Mouse (Mus musculus) hindbrain, embryonic 11.5 days (tissue): ENCODE measurements around the gene Sqstm1. TPM values are rescaled to one million over a fixed set of nuclear protein-coding genes. Genes with fewer than 3 reads are reported as not detected.

Experiments
- ATAC-seq: fragments of 200-750 bp; cut with Nextera tagmentation; 2 replicates; pipeline ENCODE4 v1.8.0; 2017; ENCODE audit warnings: mild to moderate bottlenecking, moderate TSS enrichment, moderate library complexity; ENCODE audit not compliant: low FRiP score
- DNase-seq: peaks from one replicate; pipeline ENCODE4 v3.0.0-alpha.2; 2015; ENCODE audit warnings: low spot score
- H3K27ac ChIP-seq: fragments of 300-500 bp; sonication (generic); 2 replicates; pipeline ENCODE4 v1.5.1; 2014; ENCODE audit warnings: mild to moderate bottlenecking, low read depth, low read length
- H3K27me3 ChIP-seq: fragments of 300-500 bp; sonication (generic); 2 replicates; pipeline ENCODE4 v1.6.1; 2014; ENCODE audit warnings: mild to moderate bottlenecking, low read length, moderate library complexity, mixed read lengths; ENCODE audit not compliant: control insufficient read depth, insufficient read depth
- H3K36me3 ChIP-seq: fragments of 300-500 bp; sonication (generic); 2 replicates; pipeline ENCODE4 v1.6.1; 2014; ENCODE audit warnings: mild to moderate bottlenecking, low read length, moderate library complexity, mixed read lengths; ENCODE audit not compliant: control insufficient read depth, insufficient read depth
- H3K4me1 ChIP-seq: fragments of 300-500 bp; sonication (generic); replicated peaks from 2 replicates; pipeline ENCODE4 v1.6.1; 2014; ENCODE audit warnings: low read length, mixed read lengths; ENCODE audit not compliant: control insufficient read depth, insufficient read depth
- H3K4me2 ChIP-seq: fragments of 300-500 bp; sonication (generic); replicated peaks from 2 replicates; pipeline ENCODE4 v1.6.1; 2014; ENCODE audit warnings: mild to moderate bottlenecking, low read depth, low read length
- H3K4me3 ChIP-seq: fragments of 300-500 bp; sonication (generic); 2 replicates; pipeline ENCODE4 v1.5.1; 2014; ENCODE audit warnings: low read depth, low read length
- H3K9ac ChIP-seq: fragments of 300-500 bp; sonication (generic); 2 replicates; pipeline ENCODE4 v1.6.1; 2014; ENCODE audit warnings: low read depth, low read length
- H3K9me3 ChIP-seq: fragments of 300-500 bp; sonication (generic); 2 replicates; pipeline ENCODE4 v1.6.1; 2016; ENCODE audit warnings: low read length; ENCODE audit not compliant: control insufficient read depth
- WGBS: fragments of 180-500 bp; shearing (Covaris S2); extraction: QIAGEN DNeasy Blood & Tissue Kit; methylation state at CpG from one replicate; pipeline ENCODE4 v1.1.7; 2014; 5-methylcytosine and 5-hydroxymethylcytosine counted together
- polyA plus RNA-seq: library from polyadenylated mRNA; unstranded; fragments of >200 nt; fragmentation: Nextera tagmentation; extraction: Ambion mirVana; gene quantifications from 2 replicates; pipeline ENCODE4 v1.2.1, GENCODE M21; 2014

Gene Sqstm1
- 165 and 188 TPM in 2 replicates for polyA plus RNA-seq

- under 1% methylated on average over 46 of the region's 48 CpGs for WGBS
- peak; percentile 83 for ATAC-seq
Measured at GRCm38 (mm10) chr11:50210505-50211151, at the start of gene Sqstm1, which contains the start of gene Mgat4b. Gene Sqstm1, minus strand, starts transcription at chr11:50210827. Gene Mgat4b, plus strand, starts transcription at chr11:50210890.

GRCm38 (mm10) chr11:50258310-50258709 lies 47.7 kb upstream of the Sqstm1 start:
- 92% methylated on average over 7 of the region's 7 CpGs for whole genome bisulfite sequencing
- Histone ChIP-seq H3K27me3 (no peaks in the 10 kb centered on the region), H3K36me3 (peaks cover 21% of the 10 kb centered on the region), H3K4me2 (no peak overlapping the region), H3K9ac (no peak overlapping the region), H3K4me3 (no peak overlapping the region), H3K27ac (no peak overlapping the region), H3K9me3 (no peaks in the 10 kb centered on the region), H3K4me1 (no peaks in the 10 kb centered on the region)
- ATAC-seq (no peak), DNase-seq (no peak)

More at GRCm38 (mm10) chr11:50210505-50211151, at the start of gene Sqstm1, which contains the start of gene Mgat4b:
- peak within 1 kb of the TSS; percentile 56 for H3K4me2 ChIP-seq
- 0 out of 2 replicates have a peak, but pooled peaks cover 4% of the 10 kb centered on the region for H3K36me3 ChIP-seq
- peak within 1 kb of the TSS; percentile 91 for H3K4me3 ChIP-seq
- H3K9me3 ChIP-seq, result no peaks in the 10 kb centered on the region
- peak within 1 kb of the TSS; percentile 96 for H3K27ac ChIP-seq
- no peaks in the 10 kb centered on the region for H3K4me1 ChIP-seq
- no peaks in the 10 kb centered on the region for H3K27me3 ChIP-seq
- H3K9ac ChIP-seq, result peak within 1 kb of the TSS; percentile 92
- DNase-seq, result peak; percentile 88

- H3K4me2 ChIP-seq, result no peak overlapping the region
- no peak overlapping the region for H3K9ac ChIP-seq
- H3K27me3 ChIP-seq, result no peaks in the 10 kb centered on the region
- WGBS, result 91% methylated on average over 7 of the region's 7 CpGs
- no peak for ATAC-seq
- H3K9me3 ChIP-seq, result no peaks in the 10 kb centered on the region
- no peak for DNase-seq
- no peak overlapping the region for H3K27ac ChIP-seq
- no peaks in the 10 kb centered on the region for H3K4me1 ChIP-seq
- H3K36me3 ChIP-seq, result peaks cover 15% of the 10 kb centered on the region
- H3K4me3 ChIP-seq, result no peak overlapping the region
Measured at GRCm38 (mm10) chr11:50256615-50257014, 46.0 kb upstream of the Sqstm1 start.

GRCm38 (mm10) chr11:50254010-50254580 lies 43.5 kb upstream of the Sqstm1 start:
- Histone ChIP-seq H3K36me3 (peaks cover 12% of the 10 kb centered on the region), H3K4me1 (no peaks in the 10 kb centered on the region), H3K4me2 (no peak overlapping the region), H3K27ac (no peak overlapping the region), H3K9me3 (no peaks in the 10 kb centered on the region), H3K9ac (no peak overlapping the region), H3K4me3 (no peak overlapping the region), H3K27me3 (no peaks in the 10 kb centered on the region)
- ATAC-seq (no peak), DNase-seq (no peak)
- 81% methylated on average over 12 of the region's 12 CpGs for WGBS

- no peaks in the 10 kb centered on the region for H3K4me1 ChIP-seq
- ATAC-seq (no peak), DNase-seq (no peak)
- H3K4me2 ChIP-seq, result no peak overlapping the region
- H3K27ac ChIP-seq, result no peak overlapping the region; the same call in 1 of the 2 replicates
- no peaks in the 10 kb centered on the region for H3K27me3 ChIP-seq
- no peaks in the 10 kb centered on the region for H3K9me3 ChIP-seq
- no peak overlapping the region for H3K9ac ChIP-seq
- peaks cover 12% of the 10 kb centered on the region for H3K36me3 ChIP-seq
- no peak overlapping the region for H3K4me3 ChIP-seq
- 74% methylated on average over 1 of the region's 1 CpGs for WGBS
Measured at GRCm38 (mm10) chr11:50253393-50253792, 42.8 kb upstream of the Sqstm1 start.

- Histone ChIP-seq H3K27me3 (no peaks in the 10 kb centered on the region), H3K4me3 (no peak overlapping the region), H3K9me3 (no peaks in the 10 kb centered on the region), H3K27ac (no peak overlapping the region; the same call in 1 of the 2 replicates), H3K9ac (no peak overlapping the region), H3K4me2 (no peak overlapping the region), H3K4me1 (no peaks in the 10 kb centered on the region), H3K36me3 (peaks cover 9% of the 10 kb centered on the region)
- DNase-seq (peak; percentile 9), ATAC-seq (no peak)
- whole genome bisulfite sequencing, result 79% methylated on average over 11 of the region's 11 CpGs
Measured at GRCm38 (mm10) chr11:50252684-50253265, 42.1 kb upstream of the Sqstm1 start.

- Histone ChIP-seq H3K9ac (no peak overlapping the region), H3K36me3 (peaks cover 4% of the 10 kb centered on the region; the same call in 1 of the 2 replicates), H3K9me3 (no peaks in the 10 kb centered on the region), H3K27ac (no peak overlapping the region), H3K4me2 (no peak overlapping the region), H3K27me3 (no peaks in the 10 kb centered on the region), H3K4me1 (no peaks in the 10 kb centered on the region), H3K4me3 (no peak overlapping the region)
- ATAC-seq (no peak), DNase-seq (peak; percentile 20)
- 59% methylated on average over 3 of the region's 3 CpGs for WGBS
Measured at GRCm38 (mm10) chr11:50252166-50252565, 41.5 kb upstream of the Sqstm1 start.

GRCm38 (mm10) chr11:50248473-50249171 lies 38.0 kb upstream of the Sqstm1 start:
- WGBS, result 87% methylated on average over 7 of the region's 7 CpGs
- ATAC-seq, result no peak

More at GRCm38 (mm10) chr11:50248473-50249171, 38.0 kb upstream of the Sqstm1 start:
- no peak overlapping the region for H3K27ac ChIP-seq
- no peaks in the 10 kb centered on the region for H3K9me3 ChIP-seq
- H3K4me1 ChIP-seq, result no peaks in the 10 kb centered on the region
- H3K9ac ChIP-seq, result no peak overlapping the region
- H3K4me3 ChIP-seq, result no peak overlapping the region
- DNase-seq, result no peak
- H3K27me3 ChIP-seq, result no peaks in the 10 kb centered on the region
- H3K4me2 ChIP-seq, result no peak overlapping the region
- no peaks in the 10 kb centered on the region for H3K36me3 ChIP-seq
